Comparison of ENCODE assay signal across 13 mouse cellular contexts in genomic region chr10:42265021-42265689, GRCm38 (mm10). TPM values are rescaled to one million over a fixed set of nuclear protein-coding genes. Genes with fewer than 3 reads are reported as not detected.
A peak's percentile ranks its signal among the peaks of the same experiment; 100 is the strongest.
DNase-seq lines count a peak whose midpoint lies in the region; ATAC-seq lines count a peak whose summit lies in the region.
"Had no signal": no experiment of that assay in that cellular context is flagged by ENCODE, and none has a peak within 500 bp of the region (broad histone marks: within the 10 kb centered on the region; RNA-seq: fewer than 3 reads in every experiment).

No protein-coding gene starts in this region.

- ATAC-seq in erythroid progenitor cell, adult 5-6 weeks (replicated peaks; ENCODE audit: low FRiP score, poor library complexity, severe bottlenecking): peak; percentile 86
- ATAC-seq: forebrain, embryonic 14.5 days; midbrain, embryonic 16.5 days had no signal

- peak; percentile 21 for DNase-seq in embryo, embryonic 10 days (ENCODE audit: low spot score)
- no peak for DNase-seq in embryo, embryonic 10.5 days (ENCODE audit: low spot score)
- peak; percentile 50 to 54 for DNase-seq in lung, adult 18-20 months
- no peak for DNase-seq in lung, postnatal 10 days
- peak; percentile 72 to 75 for DNase-seq in spleen, postnatal 4 days (ENCODE audit: low spot score in 2 of 2)
- no peak for DNase-seq in adrenal gland, adult (ENCODE audit: inconsistent age in 2 of 2, low spot score in 1 of 2)
- no peak for DNase-seq in thymus, postnatal 0 days (ENCODE audit: low spot score)
- DNase-seq: adrenal gland, adult 2 months; B cell, adult 2 months; thymus, postnatal 25 days had no signal

RNA-seq across cellular contexts. Expression of gene Foxo3, which starts 11.4 kb away (rescaled TPM):
- 112 and 118 TPM in 2 replicates for total RNA-seq in erythroid progenitor cell, adult 5-6 weeks (2015; ENCODE audit: low replicate concordance)
- 181 and 233 TPM in 2 replicates for total RNA-seq in erythroid progenitor cell, adult 5-6 weeks (2017; ENCODE audit: low replicate concordance)
- 12.1 and 14.0 TPM in 2 replicates for polyA plus RNA-seq in thymus, postnatal 0 days (2015; fragmentation: Nextera tagmentation; extraction: Ambion mirVana)

Comparison
In these comparisons a context has a peak if more than half of its experiments do, and no peak if none do; other contexts are left out.
1. DNase-seq: peak in embryo, embryonic 10 days (single experiment), lung, adult 18-20 months (2 of 2) and spleen, postnatal 4 days (2 of 2); none in embryo, embryonic 10.5 days (single experiment), lung, postnatal 10 days (single experiment), adrenal gland, adult (0 of 2) and thymus, postnatal 0 days (single experiment).